Mouse (Mus musculus) hindlimb bud, embryonic 11.5 days (tissue): ENCODE measurements around the gene Efcc1.

ENCODE experiments used
- DNase-seq: peaks from one replicate; pipeline ENCODE4 v3.0.0-alpha.2; 2012; ENCODE audit warnings: low read depth, low spot score; ENCODE audit errors: extremely low spot score

The Efcc1 gene

GRCm38 (mm10) chr6:87804036-87804435 lies 73.4 kb downstream of the Efcc1 start:
- DNase-seq, result no peak

DNA sequence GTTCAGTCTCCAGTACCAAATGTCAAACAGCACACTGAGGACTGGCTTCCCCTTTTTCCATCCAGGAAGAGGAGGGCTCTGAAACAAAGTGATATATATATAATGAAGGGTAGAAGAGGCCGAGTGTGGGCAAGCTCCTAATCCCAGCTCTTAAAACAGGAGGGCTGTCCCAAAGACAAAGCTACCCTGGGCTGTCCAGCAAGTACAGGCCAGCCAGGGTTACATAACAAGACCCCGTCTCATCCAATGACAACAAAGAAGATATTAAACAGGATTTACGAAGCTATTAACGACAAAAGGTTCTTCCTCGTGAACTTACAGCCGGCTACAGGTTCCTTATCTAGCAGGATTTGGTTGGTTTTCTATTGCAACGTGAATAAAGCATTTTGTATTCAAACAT lies 74.2 kb downstream of the Efcc1 start:
- DNase-seq, result no peak

GRCm38 (mm10) chr6:87805448-87805847 lies 74.8 kb downstream of the Efcc1 start:
- DNase-seq, result no peak
